Mouse (Mus musculus) kidney, adult 9 months (tissue): ENCODE measurements around the gene Gatc.
"Not testable (repeated sequence)": the region's sequence is repeated elsewhere in the genome, so short reads cannot be mapped to it uniquely, and the experiment has no call there.

Source experiments
- DNase-seq: peaks from one replicate; pipeline ENCODE4 v3.0.0; 2022

Gatc gene

DNA sequence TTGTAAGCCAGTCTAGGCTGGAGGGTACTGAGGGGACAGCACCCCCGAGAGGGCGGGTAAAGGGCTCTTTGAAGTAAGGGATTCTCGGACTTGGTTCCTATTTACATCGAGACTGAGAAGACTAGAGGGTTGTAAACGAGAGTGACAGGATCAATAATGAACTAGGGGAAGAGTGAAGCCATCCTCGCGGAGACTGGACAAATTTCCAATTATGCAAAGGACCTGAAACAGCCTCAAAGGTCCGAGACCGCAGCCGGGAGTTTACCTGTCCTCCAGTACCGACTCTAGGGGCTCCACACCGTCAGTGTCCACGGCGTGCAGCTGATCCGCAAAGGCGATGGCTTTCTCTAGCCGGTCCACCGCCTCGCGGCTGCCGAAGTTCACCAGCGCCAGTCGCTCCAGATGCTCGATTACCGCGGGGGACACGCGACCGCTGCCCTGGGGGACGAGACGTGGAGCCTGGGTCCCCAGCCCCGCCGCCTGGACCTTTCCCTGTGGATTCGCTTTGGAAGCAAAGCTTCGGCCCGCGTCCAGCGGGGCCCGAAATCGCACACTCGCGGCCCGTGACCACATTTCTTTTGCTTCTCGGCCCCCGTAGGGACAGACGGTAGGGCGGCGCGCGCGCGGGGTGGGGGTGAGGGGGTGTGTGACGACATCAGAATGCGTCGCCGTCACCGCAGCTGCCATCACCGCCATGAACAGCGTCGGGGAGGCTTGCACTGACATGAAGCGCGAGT lies at the start of gene Gatc, which contains the start of gene Triap1:
TSS of gene Gatc (minus strand) at position 602 of the 737 bp plus-strand sequence.
TSS of gene Triap1 (plus strand) at position 649 of the 737 bp plus-strand sequence.
- DNase-seq: peak; percentile 88

DNA sequence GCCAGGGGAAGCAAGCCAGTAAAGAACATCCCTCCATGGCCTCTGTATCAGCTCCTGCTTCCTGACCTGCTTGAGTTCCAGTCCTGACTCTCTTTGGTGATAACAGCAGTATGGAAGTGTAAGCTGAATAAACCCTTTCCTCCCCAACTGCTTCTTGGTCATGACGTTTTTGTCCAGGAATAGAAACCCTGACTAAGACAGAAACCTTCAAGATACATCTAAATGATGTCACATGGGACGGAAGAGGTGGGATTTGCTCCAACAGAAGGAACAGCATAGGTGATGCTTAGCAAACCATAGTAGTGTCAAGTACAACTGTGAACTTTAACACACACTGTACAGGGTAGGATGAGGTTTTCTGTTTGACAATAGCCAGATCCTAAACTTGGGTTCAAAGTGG lies 37.9 kb upstream of the Gatc start:
- DNase-seq: not testable (repeated sequence)

GRCm38 (mm10) chr5:115375436-115375835 lies 34.5 kb upstream of the Gatc start:
- DNase-seq: no peak

DNA sequence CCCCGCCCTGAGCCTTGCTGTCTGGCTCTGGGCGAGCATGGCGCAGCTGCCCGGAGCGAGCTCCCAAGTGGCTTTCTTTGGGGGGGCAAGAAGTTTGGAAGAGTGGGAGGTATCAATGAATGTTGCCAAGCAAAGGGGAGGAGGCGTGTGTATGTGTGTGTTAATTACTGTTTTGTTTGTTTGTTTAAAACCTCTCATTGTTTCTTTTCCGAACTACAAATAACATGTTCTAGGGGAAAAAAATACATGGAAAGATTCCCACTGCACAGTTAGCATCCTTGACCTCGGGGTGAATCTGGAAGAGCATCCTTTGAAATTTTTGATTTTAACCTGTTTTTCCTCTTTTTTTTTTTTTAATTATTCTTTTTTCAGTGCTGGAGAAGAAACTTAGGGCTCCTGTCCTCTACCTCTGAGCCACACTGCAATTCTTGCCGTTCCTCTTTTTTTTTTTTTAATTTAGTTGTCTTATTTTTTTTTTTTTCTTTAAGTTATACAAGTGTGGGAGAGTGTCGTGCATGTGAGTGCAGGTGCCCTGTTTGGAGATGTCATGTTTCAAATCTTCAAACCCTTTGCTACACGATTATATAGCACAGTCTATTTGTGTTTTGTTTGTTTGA lies 33.3 kb upstream of the Gatc start:
- DNase-seq: no peak

DNA sequence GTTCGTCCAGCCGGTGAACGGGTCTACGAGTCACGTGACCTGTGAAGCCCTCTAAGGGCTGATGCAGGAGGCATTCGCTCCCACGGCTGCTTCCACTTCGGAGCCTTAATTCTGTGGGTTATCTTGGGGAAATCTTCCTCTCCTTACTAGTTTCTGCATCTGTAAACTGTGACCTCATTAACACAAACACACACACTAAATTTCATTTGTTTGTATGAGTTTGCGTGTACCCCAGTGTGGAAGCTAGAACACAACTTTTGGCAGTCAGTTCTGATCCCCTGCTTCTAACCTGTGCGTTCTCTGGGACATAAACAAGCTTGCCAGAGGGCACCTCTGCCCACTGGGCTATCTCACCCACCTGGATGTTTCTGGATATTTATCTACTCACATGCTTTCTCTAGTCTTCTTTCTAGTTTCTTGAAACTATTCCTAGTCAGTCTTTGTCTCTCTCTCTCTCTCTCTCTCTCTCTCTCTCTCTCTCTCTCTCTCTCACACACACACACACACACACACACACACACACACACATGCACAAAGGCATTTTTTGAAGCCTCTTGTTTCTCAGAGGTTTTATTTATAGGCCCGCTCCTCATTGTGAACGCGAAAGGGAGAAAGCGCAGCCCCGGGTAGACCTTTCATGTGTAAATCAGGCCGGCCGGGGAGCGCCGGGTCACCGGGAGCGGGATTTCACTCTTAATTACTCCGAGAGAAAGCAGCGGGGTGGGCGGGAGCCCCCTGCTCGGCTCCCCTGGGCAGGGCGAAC lies 32.6 kb upstream of the Gatc start:
- no peak for DNase-seq

- DNase-seq: no peak
Observed at GRCm38 (mm10) chr5:115371736-115372135, 30.8 kb upstream of the Gatc start.

DNA sequence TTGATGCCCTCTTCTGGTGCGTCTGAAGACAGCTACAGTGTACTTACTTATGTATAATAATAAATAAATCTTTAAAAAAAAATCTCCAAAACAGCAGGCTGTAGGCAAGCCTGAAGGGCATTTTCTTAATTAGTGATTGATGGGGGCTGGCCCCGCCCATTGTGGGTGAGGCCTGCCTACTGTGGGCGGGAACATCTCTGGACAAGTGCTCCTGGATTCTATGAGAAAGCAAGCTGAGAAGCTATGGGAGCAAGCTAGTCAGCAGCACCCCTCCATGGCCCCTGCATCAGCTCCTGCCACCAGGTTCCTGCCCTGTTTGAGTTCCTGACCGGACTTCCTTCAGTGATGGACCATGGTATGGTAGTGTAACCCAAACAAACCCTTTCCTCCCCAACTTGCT lies 23.8 kb upstream of the Gatc start:
- DNase-seq: no peak

DNA sequence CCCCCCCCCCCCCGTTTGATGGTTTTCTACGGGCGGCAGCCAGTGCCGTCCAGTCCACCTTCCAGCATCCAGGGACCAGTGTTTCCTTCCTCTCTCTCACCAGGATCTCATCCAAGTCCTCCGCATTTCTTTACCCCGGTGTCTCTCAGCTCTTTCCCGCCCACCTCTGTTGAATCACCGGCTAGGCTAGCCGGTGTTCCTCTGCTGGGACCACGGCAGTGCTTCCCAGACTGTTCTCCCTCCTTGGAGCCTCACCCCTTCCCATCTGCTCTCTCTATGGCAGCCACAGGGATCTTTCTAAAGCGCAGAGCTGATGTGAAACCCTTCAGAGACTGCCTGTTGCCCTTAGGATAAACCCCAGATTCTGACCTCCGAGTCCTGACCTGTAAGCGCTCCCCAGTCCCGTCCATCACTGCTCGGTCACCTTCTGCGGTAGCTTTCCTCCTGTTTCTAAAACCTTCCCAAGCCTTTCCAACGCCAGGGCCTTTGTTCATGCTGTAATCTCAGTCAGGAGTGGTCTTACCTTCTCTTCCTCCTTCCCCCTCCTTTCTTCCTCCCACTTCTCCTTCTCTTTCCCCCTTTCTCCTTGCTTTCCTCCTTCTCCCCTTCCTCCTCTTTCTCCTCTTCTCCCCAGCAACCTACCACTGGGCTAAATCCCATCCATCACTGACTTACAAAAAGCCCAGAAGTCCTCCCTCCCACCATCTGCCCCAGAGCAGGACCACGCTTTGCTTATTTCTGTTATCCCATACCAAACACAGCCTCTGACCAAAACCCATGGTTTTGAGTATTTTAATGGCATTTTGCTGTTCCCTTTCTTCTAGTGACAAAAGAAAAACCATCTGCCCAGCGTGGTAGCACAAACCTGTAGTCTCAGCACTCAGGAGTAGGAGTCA lies 22.1 kb upstream of the Gatc start:
- DNase-seq: no peak

- no peak for DNase-seq
Observed at GRCm38 (mm10) chr5:115362216-115362615, 21.2 kb upstream of the Gatc start.

GRCm38 (mm10) chr5:115359851-115360372 lies 18.9 kb upstream of the Gatc start:
- DNase-seq: no peak

GRCm38 (mm10) chr5:115359438-115359837 lies 18.5 kb upstream of the Gatc start:
- no peak for DNase-seq

GRCm38 (mm10) chr5:115358872-115359271 lies 17.9 kb upstream of the Gatc start:
- DNase-seq: peak; percentile 84

- DNase-seq: no peak
Observed at GRCm38 (mm10) chr5:115355070-115355469, 14.1 kb upstream of the Gatc start.

DNA sequence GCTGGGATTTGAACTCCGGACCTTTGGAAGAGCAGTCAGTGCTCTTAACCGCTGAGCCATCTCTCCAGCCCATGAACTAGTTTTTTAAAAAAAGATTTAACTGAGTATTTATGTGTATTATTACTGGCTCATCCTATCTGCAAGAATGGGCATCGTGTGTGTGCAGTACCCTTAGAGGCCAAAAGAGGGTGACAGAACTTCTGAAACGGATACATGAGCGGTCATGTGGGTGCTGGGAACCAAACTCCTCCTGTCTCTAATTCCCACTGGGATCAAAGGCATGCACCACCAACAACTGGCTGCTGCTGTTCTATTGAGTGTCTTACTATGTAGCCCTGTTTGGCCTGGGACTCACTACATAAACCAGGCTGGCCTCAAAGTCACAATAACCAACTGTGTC lies 10.4 kb upstream of the Gatc start:
- DNase-seq: no peak

GRCm38 (mm10) chr5:115349225-115349555 lies 8.2 kb upstream of the Gatc start:
- no peak for DNase-seq

GRCm38 (mm10) chr5:115348546-115349224 lies 7.7 kb upstream of the Gatc start, which contains the start of gene Cox6a1:
Cox6a1 (minus strand) TSS chr5:115348981.
- DNase-seq: peak; percentile 99

DNA sequence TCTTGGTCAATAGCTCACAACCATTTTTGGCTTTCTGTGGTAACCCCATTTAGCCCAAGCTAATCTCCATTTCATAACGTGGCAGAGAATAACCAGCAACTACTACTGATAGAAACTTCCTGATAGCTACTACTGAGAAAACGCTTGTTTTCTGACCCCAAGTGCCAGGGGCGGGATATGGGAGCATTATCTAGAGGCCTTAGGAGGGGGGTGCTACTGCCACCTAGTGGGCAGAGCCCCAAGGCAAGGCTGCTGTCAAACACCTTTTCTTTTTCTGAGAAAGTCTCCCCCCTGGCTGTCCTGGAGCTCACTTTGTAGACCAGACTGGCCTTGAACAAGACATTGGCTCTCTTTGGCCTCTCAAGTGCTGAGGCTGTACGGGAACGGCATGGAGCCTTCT lies 6.6 kb upstream of the Gatc start:
- peak; percentile 91 for DNase-seq

GRCm38 (mm10) chr5:115341314-115342165 lies 562 bp upstream of the Gatc start:
- DNase-seq: no peak

DNA sequence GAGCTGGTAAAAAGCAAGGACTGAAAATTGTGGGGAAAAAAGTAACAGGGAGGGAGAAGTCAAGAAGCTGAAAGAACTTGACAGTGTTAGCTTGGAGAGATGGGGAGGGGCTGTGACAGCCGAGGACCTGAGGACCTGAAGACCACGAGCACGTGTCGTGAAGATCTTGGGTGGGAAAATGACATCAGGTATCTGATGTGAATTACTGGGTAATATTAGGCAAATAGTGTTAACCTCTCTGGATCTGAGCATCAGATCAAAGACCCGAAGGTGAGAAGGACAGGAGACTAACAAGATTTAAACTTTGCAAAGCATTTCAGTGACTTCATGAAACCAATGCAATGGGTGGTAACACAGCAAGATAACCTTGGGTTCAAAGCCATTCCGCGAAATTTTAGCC lies 971 bp downstream of the Gatc start:
- no peak for DNase-seq

GRCm38 (mm10) chr5:115333626-115334025 lies 7.4 kb downstream of the Gatc start:
- no peak for DNase-seq

- DNase-seq: no peak
Observed at GRCm38 (mm10) chr5:115330955-115331354, 10.0 kb downstream of the Gatc start.
